Mouse (Mus musculus) lung, postnatal 0 days (tissue): ENCODE data around the gene Nme8.

Source experiments
- CTCF ChIP-seq: IDR thresholded peaks from 2 replicates; pipeline ENCODE4 v1.5.1; 2016; ENCODE audit warnings: antibody characterized with exemption, mild to moderate bottlenecking
- EP300 ChIP-seq: IDR thresholded peaks from 2 replicates; pipeline ENCODE4 v1.6.1; 2016; ENCODE audit warnings: antibody characterized with exemption, mild to moderate bottlenecking, control low read depth

- TF ChIP-seq CTCF (no peak), EP300 (no peak)
Measured at GRCm38 (mm10) chr13:19689971-19690370, 7.6 kb downstream of the Nme8 start.
